Mouse (Mus musculus): ENCODE data around the gene Scn9a.

Scn9a gene

GRCm38 (mm10) chr2:66634580-66635359 lies at the start of gene Scn9a:
Gene Scn9a, minus strand, starts transcription at chr2:66634962.
- TF ChIP-seq NANOG (IDR thresholded peaks at IDR 0.05; ENCODE audit: borderline replicate concordance, low read length) (no peak), POU5F1 (IDR thresholded peaks at IDR 0.05; ENCODE audit: borderline replicate concordance, low read length) (no peak), CTCF (conservative IDR thresholded peaks at IDR 0.05; ENCODE audit: low read length) (no peak)
- Histone ChIP-seq H3K4me3 (replicated peaks; ENCODE audit: low read length) (peak within 1 kb of the TSS; percentile 77), H3K36me3 (ENCODE audit: insufficient read depth, low read length) (no peaks in the 10 kb centered on the region), H3K9me3 (ENCODE audit: low read length) (no peaks in the 10 kb centered on the region), H3K4me1 (replicated peaks; ENCODE audit: low read depth, low read length) (peaks cover 22% of the 10 kb centered on the region), H3K27me3 (ENCODE audit: insufficient read depth, low read length) (peaks cover 2% of the 10 kb centered on the region; the same call in 1 of the 2 replicates)

- Histone ChIP-seq H3K4me3 (replicated peaks; ENCODE audit: low read length) (no peak overlapping the region), H3K9me3 (ENCODE audit: low read length) (no peaks in the 10 kb centered on the region), H3K27me3 (ENCODE audit: insufficient read depth, low read length) (no peaks in the 10 kb centered on the region), H3K4me1 (replicated peaks; ENCODE audit: low read depth, low read length) (no peaks in the 10 kb centered on the region), H3K36me3 (ENCODE audit: insufficient read depth, low read length) (no peaks in the 10 kb centered on the region)
- TF ChIP-seq POU5F1 (IDR thresholded peaks at IDR 0.05; ENCODE audit: borderline replicate concordance, low read length) (no peak), CTCF (conservative IDR thresholded peaks at IDR 0.05; ENCODE audit: low read length) (no peak), NANOG (IDR thresholded peaks at IDR 0.05; ENCODE audit: borderline replicate concordance, low read length) (no peak)
These were observed 27.2 kb upstream of the Scn9a start for GRCm38 (mm10) chr2:66661988-66662387.

GRCm38 (mm10) chr2:66656430-66656829 lies 21.7 kb upstream of the Scn9a start:
- H3K4me1 ChIP-seq (replicated peaks; ENCODE audit: low read depth, low read length), result no peaks in the 10 kb centered on the region
- H3K27me3 ChIP-seq (ENCODE audit: insufficient read depth, low read length), result no peaks in the 10 kb centered on the region
- H3K4me3 ChIP-seq (replicated peaks; ENCODE audit: low read length), result no peak overlapping the region
- H3K36me3 ChIP-seq (ENCODE audit: insufficient read depth, low read length), result no peaks in the 10 kb centered on the region
- TF ChIP-seq CTCF (conservative IDR thresholded peaks at IDR 0.05; ENCODE audit: low read length) (no peak), NANOG (IDR thresholded peaks at IDR 0.05; ENCODE audit: borderline replicate concordance, low read length) (no peak), POU5F1 (IDR thresholded peaks at IDR 0.05; ENCODE audit: borderline replicate concordance, low read length) (no peak)
- H3K9me3 ChIP-seq (ENCODE audit: low read length), result no peaks in the 10 kb centered on the region

GRCm38 (mm10) chr2:66655431-66655830 lies 20.7 kb upstream of the Scn9a start:
- H3K27me3 ChIP-seq (ENCODE audit: insufficient read depth, low read length), result no peaks in the 10 kb centered on the region
- TF ChIP-seq CTCF (conservative IDR thresholded peaks at IDR 0.05; ENCODE audit: low read length) (no peak), NANOG (IDR thresholded peaks at IDR 0.05; ENCODE audit: borderline replicate concordance, low read length) (no peak), POU5F1 (IDR thresholded peaks at IDR 0.05; ENCODE audit: borderline replicate concordance, low read length) (no peak)

GRCm38 (mm10) chr2:66644384-66644783 lies 9.6 kb upstream of the Scn9a start:
- no peaks in the 10 kb centered on the region for H3K27me3 ChIP-seq (ENCODE audit: insufficient read depth, low read length)
- TF ChIP-seq CTCF (conservative IDR thresholded peaks at IDR 0.05; ENCODE audit: low read length), result peak; percentile 40
- TF ChIP-seq NANOG (IDR thresholded peaks at IDR 0.05; ENCODE audit: borderline replicate concordance, low read length), result no peak
- TF ChIP-seq POU5F1 (IDR thresholded peaks at IDR 0.05; ENCODE audit: borderline replicate concordance, low read length), result no peak
- H3K36me3 ChIP-seq (ENCODE audit: insufficient read depth, low read length), result no peaks in the 10 kb centered on the region

More at GRCm38 (mm10) chr2:66655431-66655830, 20.7 kb upstream of the Scn9a start:
- Histone ChIP-seq H3K4me1 (replicated peaks; ENCODE audit: low read depth, low read length) (no peaks in the 10 kb centered on the region), H3K9me3 (ENCODE audit: low read length) (no peaks in the 10 kb centered on the region), H3K36me3 (ENCODE audit: insufficient read depth, low read length) (no peaks in the 10 kb centered on the region), H3K4me3 (replicated peaks; ENCODE audit: low read length) (no peak overlapping the region)

GRCm38 (mm10) chr2:66632728-66633127 lies 2.0 kb downstream of the Scn9a start:
- H3K9me3 ChIP-seq (ENCODE audit: low read length), result no peaks in the 10 kb centered on the region
- H3K4me1 ChIP-seq (replicated peaks; ENCODE audit: low read depth, low read length), result peaks cover 22% of the 10 kb centered on the region
- no peak overlapping the region for H3K4me3 ChIP-seq (replicated peaks; ENCODE audit: low read length)
- no peaks in the 10 kb centered on the region for H3K36me3 ChIP-seq (ENCODE audit: insufficient read depth, low read length)
- TF ChIP-seq NANOG (IDR thresholded peaks at IDR 0.05; ENCODE audit: borderline replicate concordance, low read length) (no peak), POU5F1 (IDR thresholded peaks at IDR 0.05; ENCODE audit: borderline replicate concordance, low read length) (no peak), CTCF (conservative IDR thresholded peaks at IDR 0.05; ENCODE audit: low read length) (no peak)
- H3K27me3 ChIP-seq (ENCODE audit: insufficient read depth, low read length), result peaks cover 2% of the 10 kb centered on the region; the same call in 1 of the 2 replicates

More at GRCm38 (mm10) chr2:66644384-66644783, 9.6 kb upstream of the Scn9a start:
- Histone ChIP-seq H3K9me3 (ENCODE audit: low read length) (no peaks in the 10 kb centered on the region), H3K4me3 (replicated peaks; ENCODE audit: low read length) (no peak overlapping the region), H3K4me1 (replicated peaks; ENCODE audit: low read depth, low read length) (no peaks in the 10 kb centered on the region)

GRCm38 (mm10) chr2:66611091-66611490 lies 23.7 kb downstream of the Scn9a start:
- Histone ChIP-seq H3K4me3 (replicated peaks; ENCODE audit: low read length) (no peak overlapping the region), H3K9me3 (ENCODE audit: low read length) (no peaks in the 10 kb centered on the region), H3K27me3 (ENCODE audit: insufficient read depth, low read length) (no peaks in the 10 kb centered on the region), H3K4me1 (replicated peaks; ENCODE audit: low read depth, low read length) (no peaks in the 10 kb centered on the region), H3K36me3 (ENCODE audit: insufficient read depth, low read length) (no peaks in the 10 kb centered on the region)
- TF ChIP-seq NANOG (IDR thresholded peaks at IDR 0.05; ENCODE audit: borderline replicate concordance, low read length) (no peak), CTCF (conservative IDR thresholded peaks at IDR 0.05; ENCODE audit: low read length) (no peak), POU5F1 (IDR thresholded peaks at IDR 0.05; ENCODE audit: borderline replicate concordance, low read length) (no peak)

- no peaks in the 10 kb centered on the region for H3K4me1 ChIP-seq (replicated peaks; ENCODE audit: low read depth, low read length)
- TF ChIP-seq CTCF (conservative IDR thresholded peaks at IDR 0.05; ENCODE audit: low read length) (no peak), NANOG (IDR thresholded peaks at IDR 0.05; ENCODE audit: borderline replicate concordance, low read length) (no peak), POU5F1 (IDR thresholded peaks at IDR 0.05; ENCODE audit: borderline replicate concordance, low read length) (no peak)
- no peaks in the 10 kb centered on the region for H3K9me3 ChIP-seq (ENCODE audit: low read length)
- no peaks in the 10 kb centered on the region for H3K36me3 ChIP-seq (ENCODE audit: insufficient read depth, low read length)
- no peaks in the 10 kb centered on the region for H3K27me3 ChIP-seq (ENCODE audit: insufficient read depth, low read length)
- H3K4me3 ChIP-seq (replicated peaks; ENCODE audit: low read length), result no peak overlapping the region
These were observed 37.4 kb downstream of the Scn9a start for GRCm38 (mm10) chr2:66597313-66597712.

All from E14TG2a.4 (cell line).